Mouse (Mus musculus) telencephalon, adult 2 months (tissue): ENCODE data around the gene Gm10277.
"Not testable (repeated sequence)": the region's sequence is repeated elsewhere in the genome, so short reads cannot be mapped to it uniquely, and the experiment has no call there.

ENCODE experiments used
- DNase-seq: peaks from one replicate; pipeline ENCODE4 v3.0.0-alpha.2; 2011; ENCODE audit warnings: low read depth, low spot score

Gene Gm10277

DNA sequence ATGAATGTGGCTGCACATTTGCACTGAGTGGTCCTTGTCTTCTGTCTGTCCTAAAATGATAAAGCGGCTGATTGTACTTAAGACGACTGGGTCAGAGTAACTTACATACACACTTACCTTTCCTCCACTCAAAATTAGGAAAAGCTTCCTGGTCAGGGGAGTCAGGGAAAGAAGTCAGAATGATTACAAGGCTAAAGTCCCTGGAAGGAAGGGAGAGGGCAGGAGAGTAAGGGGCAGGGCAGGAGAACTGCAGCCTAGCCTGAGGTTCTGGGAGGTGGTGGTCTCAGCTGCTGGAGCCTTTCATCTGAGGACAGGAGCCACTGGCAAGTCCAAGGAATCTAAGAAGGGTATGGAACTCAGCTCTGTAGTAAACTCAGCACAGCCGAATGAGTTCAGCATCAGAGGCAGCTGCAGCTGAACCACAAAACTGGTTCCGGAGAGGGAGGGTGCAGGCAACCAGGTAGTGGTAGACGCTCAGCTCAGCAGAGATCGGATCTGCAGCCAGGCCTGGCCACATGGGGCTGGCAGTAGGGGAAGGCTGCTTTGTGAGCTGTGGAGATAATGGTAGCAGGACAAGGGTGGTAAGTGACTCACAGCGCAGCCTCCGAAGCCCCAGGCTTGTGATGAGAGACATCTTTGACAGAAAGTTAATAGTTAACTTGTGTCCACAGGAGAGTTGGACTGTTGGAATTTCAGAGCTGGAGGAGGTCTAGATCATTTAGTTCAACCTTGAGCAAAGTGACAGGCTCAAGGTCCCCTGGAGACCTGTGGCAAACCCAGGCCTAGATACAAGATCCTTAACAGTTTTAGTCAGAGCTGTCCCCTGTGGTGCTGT is 15.5 kb downstream of the Gm10277 start:
- no peak for DNase-seq

- no peak for DNase-seq
Observed at GRCm38 (mm10) chr11:77770346-77770745, 17.2 kb downstream of the Gm10277 start.

GRCm38 (mm10) chr11:77769496-77769895 is 18.1 kb downstream of the Gm10277 start:
- DNase-seq: no peak

DNA sequence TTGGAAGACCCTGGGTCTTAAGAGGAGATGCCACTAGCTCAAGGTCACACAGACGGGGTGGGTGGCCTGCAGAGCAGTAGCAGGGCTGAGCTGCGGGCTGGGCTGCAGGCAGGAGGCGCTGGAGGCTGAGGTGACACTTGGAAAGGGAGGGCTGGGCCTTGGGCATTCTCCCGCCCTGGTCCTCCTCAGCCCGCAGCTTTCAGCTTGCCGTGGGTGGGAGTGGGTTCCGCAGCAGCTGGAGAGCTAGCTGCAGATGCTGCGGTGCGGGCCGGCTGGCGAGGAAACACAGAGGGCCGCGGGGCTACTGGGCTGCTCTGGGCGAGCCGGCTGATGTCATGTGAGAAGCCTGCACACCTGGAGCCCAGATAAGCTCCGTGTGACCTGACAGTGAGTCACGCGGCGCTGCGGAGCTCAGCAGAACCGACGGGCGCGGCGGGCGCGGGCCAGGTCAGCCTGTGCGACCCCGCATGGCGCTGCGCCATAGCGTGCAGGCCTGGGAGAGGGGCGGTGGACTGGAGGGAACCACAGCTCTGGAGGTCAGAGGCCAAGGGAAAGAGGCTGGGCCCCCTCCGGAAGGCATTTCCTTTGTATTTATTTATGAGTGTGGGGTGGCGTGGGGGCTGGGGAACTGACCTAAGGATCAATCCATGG is 21.1 kb downstream of the Gm10277 start:
- DNase-seq: no peak

DNA sequence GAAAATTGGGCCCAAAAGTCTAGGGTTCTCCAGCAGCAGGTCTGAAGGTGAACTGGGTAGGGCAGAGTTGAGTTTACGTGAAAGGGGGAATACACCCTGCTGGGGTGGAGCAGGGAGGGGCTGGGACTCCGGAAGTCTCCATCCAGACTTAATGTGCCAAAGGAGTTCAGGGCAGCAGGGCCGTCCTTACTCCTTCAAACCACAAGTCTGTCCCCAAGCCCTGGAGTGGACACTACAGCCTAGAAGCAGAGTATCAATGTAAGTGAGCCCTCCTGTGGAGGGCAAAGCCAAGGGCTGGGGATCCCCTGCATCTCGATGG is 22.1 kb downstream of the Gm10277 start:
- DNase-seq: no peak

DNA sequence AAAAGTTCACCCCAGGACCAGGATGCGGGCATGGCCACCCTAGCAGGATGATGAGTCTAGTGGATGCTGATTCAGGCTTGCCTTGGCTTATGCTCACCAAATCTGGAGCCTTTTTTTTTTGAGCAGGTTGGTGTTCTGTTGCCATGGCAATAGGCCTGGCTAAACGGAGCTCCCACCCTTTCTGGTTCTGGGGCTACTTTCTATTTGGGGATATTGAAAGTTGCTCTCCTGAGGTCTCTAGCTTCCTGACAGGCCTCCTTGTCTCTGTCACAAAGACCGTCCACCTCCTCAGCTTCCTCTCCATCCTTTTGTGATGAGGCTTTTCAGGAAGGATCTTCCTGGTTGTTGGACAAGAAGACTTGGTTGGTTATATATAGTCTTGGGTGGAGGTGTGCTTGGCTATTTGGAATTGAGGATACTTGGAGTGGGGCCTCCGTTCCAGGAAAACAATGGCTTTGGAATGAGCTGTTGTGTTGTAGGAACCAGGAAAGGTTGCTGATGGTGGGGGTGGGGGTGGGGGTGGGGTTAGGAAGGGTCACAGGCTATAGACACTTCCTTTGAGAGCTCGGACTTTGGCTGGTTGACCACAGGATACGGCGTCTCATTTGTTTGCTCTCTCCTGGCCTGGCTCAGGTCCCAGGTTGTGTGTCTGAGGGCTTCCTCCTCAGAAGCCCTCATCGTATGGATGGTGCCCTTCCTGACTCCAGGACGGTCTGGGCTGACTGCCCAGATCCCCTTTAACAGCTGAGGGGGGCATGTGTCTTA is 22.7 kb downstream of the Gm10277 start:
- DNase-seq: peak; percentile 75

DNA sequence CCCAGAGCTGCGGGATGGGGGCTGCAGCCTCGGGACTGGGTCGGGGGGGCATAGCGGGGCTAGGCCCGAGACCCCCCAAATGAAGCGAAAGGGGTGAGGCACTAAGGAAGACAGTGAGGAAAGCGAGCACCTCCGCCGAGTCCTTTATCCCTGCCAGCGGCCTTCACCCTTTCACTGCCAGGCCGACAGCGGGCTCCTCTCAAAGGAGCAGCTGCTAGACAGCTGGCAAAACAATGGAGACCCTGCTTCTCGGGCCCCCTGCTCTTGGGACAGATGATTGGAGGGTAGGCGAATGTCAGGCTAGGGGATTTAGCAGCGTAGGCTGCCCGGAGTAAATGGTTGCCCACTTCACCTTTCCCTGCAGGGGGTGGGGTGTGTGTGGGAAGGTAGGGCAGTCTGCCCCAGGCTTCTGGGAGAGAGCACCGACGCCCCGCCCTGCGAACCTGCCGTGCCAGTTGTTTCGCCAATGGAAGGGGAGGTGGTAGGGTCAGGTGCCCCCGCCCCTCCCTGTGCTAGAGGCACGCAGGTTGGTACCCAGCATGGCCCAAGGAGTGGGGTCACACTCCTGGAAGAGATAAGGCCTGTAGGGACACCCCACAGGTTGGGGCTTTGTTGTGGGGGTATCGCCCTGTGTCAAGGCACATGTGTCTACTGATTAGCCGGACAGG is 23.7 kb downstream of the Gm10277 start:
- no peak for DNase-seq

GRCm38 (mm10) chr11:77762783-77763672 is 24.5 kb downstream of the Gm10277 start, which contains the start of gene Myo18a:
TSS of gene Myo18a (plus strand) at chr11:77763246.
- no peak for DNase-seq

GRCm38 (mm10) chr11:77760031-77760430 is 27.5 kb downstream of the Gm10277 start:
- no peak for DNase-seq

DNA sequence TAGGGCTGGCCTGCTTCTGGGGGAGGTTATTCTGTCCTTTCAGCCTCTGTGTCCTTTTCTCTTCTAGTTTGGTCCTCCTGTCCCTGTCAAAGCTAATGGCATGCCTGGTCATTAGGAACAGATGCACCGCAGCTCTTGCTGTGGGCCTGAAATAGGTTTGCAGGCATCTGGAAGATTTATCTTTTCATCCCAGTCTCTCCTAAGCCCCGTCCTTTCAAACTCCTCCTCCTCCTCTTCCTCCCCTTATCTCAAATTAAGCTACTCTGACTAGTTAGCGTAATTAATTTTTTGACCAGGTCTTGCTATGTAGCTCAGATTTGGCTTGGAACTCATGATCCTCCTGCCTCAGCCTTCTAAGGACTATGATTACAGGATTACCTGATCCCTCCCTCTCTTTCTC is 34.1 kb downstream of the Gm10277 start:
- DNase-seq: no peak

GRCm38 (mm10) chr11:77752525-77752924 is 35.0 kb downstream of the Gm10277 start:
- no peak for DNase-seq

GRCm38 (mm10) chr11:77748996-77749395 is 38.6 kb downstream of the Gm10277 start:
- no peak for DNase-seq

- not testable (repeated sequence) for DNase-seq
Observed at GRCm38 (mm10) chr11:77747103-77747502, 40.4 kb downstream of the Gm10277 start.

DNA sequence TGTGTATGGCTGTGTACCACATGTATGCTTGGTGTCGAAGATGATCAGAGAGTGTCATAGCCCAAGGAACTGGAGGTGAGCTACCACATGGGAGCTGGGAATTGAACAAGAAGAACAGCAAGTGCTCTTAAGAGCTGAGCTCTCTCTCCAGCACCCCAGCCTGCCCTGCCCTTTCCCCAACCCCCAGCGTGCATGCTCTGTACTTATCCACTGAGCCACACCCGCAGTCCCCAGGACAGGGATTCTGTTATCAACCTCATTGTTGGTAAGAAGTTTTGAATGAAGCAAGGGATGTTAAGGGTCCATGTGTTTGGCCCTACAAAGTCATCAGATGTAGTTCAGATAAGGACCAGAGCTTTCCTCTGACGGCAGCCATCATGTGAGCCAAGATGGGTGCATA is 40.9 kb downstream of the Gm10277 start:
- no peak for DNase-seq

- DNase-seq: no peak
Observed at GRCm38 (mm10) chr11:77743966-77744365, 43.6 kb downstream of the Gm10277 start.

DNA sequence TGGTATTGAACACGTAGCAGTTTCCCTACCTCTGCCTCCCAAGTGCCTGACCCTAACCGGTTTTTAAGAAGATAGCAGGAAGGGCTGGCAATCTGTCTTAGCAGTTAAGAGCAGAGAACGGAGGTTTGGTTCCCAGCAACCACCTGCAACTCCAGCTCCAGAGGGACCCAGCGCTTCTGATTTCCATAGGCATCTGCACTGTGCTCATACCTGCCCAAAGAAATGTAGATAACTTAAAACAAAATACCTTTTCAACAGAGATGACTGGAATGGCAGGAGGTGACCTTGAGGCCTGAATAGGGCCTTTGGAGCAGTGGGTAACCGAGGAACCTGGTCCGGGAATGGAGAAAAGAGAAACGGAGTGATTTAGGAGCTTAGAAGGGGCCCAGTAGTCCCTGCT is 49.0 kb downstream of the Gm10277 start:
- DNase-seq: no peak

GRCm38 (mm10) chr11:77737289-77737688 is 50.3 kb downstream of the Gm10277 start:
- DNase-seq: peak; percentile 39
